Mouse (Mus musculus): Measurements from ENCODE around the gene Tpst1.

Gene Tpst1

GRCm38 (mm10) chr5:130052955-130053354 lies 20.2 kb upstream of the Tpst1 start:
- no peak for DNase-seq

- no peak for DNase-seq
Measured at GRCm38 (mm10) chr5:130055688-130056087, 17.4 kb upstream of the Tpst1 start.

- DNase-seq = no peak
Measured at GRCm38 (mm10) chr5:130056303-130056702, 16.8 kb upstream of the Tpst1 start.

- DNase-seq = no peak
Measured at GRCm38 (mm10) chr5:130059413-130060328, 13.5 kb upstream of the Tpst1 start.

GRCm38 (mm10) chr5:130060329-130060665 lies 12.8 kb upstream of the Tpst1 start:
- no peak for DNase-seq

GRCm38 (mm10) chr5:130062096-130062495 lies 11.0 kb upstream of the Tpst1 start:
- DNase-seq = no peak

- no peak for DNase-seq
Measured at GRCm38 (mm10) chr5:130063760-130064159, 9.4 kb upstream of the Tpst1 start.

GRCm38 (mm10) chr5:130065579-130065978 lies 7.5 kb upstream of the Tpst1 start:
- DNase-seq = peak; percentile 12

GRCm38 (mm10) chr5:130067841-130068264 lies 5.3 kb upstream of the Tpst1 start:
- DNase-seq = no peak

- no peak for DNase-seq
Measured at GRCm38 (mm10) chr5:130074491-130074890, 1.4 kb downstream of the Tpst1 start.

GRCm38 (mm10) chr5:130076396-130076795 lies 3.3 kb downstream of the Tpst1 start:
- no peak for DNase-seq

- no peak for DNase-seq
Measured at GRCm38 (mm10) chr5:130078096-130078833, 5.1 kb downstream of the Tpst1 start.

GRCm38 (mm10) chr5:130078834-130079156 lies 5.7 kb downstream of the Tpst1 start:
- DNase-seq = no peak

GRCm38 (mm10) chr5:130079202-130080050 lies 6.3 kb downstream of the Tpst1 start:
- DNase-seq = peak; percentile 94

GRCm38 (mm10) chr5:130080051-130080681 lies 7.0 kb downstream of the Tpst1 start:
- peak; percentile 30 for DNase-seq

GRCm38 (mm10) chr5:130081181-130081881 lies 8.2 kb downstream of the Tpst1 start:
- peak; percentile 29 for DNase-seq

- no peak for DNase-seq
Measured at GRCm38 (mm10) chr5:130082431-130082830, 9.3 kb downstream of the Tpst1 start.

- no peak for DNase-seq
Measured at GRCm38 (mm10) chr5:130084271-130084670, 11.1 kb downstream of the Tpst1 start.

GRCm38 (mm10) chr5:130088008-130088407 lies 14.9 kb downstream of the Tpst1 start:
- DNase-seq = no peak

GRCm38 (mm10) chr5:130088612-130089011 lies 15.5 kb downstream of the Tpst1 start:
- no peak for DNase-seq

GRCm38 (mm10) chr5:130089177-130089576 lies 16.1 kb downstream of the Tpst1 start:
- no peak for DNase-seq
